Mouse (Mus musculus) cerebellum, adult 9-10 months (tissue): ENCODE results near the gene Smndc1.
A peak's percentile ranks its signal among the peaks of the same experiment; 100 is the strongest.

Experiments used
- DNase-seq: peaks from one replicate; pipeline ENCODE4 v3.0.0; 2022

Gene Smndc1

GRCm38 (mm10) chr19:53390495-53391007 is at the start of gene Smndc1:
Gene Smndc1 (minus strand): TSS chr19:53390578.
- DNase-seq, result peak; percentile 99

- no peak for DNase-seq
Measured at GRCm38 (mm10) chr19:53439340-53439739, 49.0 kb upstream of the Smndc1 start.

GRCm38 (mm10) chr19:53437991-53438390 is 47.6 kb upstream of the Smndc1 start:
- DNase-seq, result no peak

GRCm38 (mm10) chr19:53437311-53437958 is 47.1 kb upstream of the Smndc1 start:
- DNase-seq, result no peak

- no peak for DNase-seq
Measured at GRCm38 (mm10) chr19:53433949-53434689, 43.7 kb upstream of the Smndc1 start.

GRCm38 (mm10) chr19:53431003-53431402 is 40.6 kb upstream of the Smndc1 start:
- no peak for DNase-seq

GRCm38 (mm10) chr19:53430356-53430755 is 40.0 kb upstream of the Smndc1 start:
- peak; percentile 96 for DNase-seq

GRCm38 (mm10) chr19:53427817-53428216 is 37.4 kb upstream of the Smndc1 start:
- DNase-seq, result no peak

GRCm38 (mm10) chr19:53427346-53427745 is 37.0 kb upstream of the Smndc1 start:
- no peak for DNase-seq

GRCm38 (mm10) chr19:53425824-53426223 is 35.4 kb upstream of the Smndc1 start:
- no peak for DNase-seq

GRCm38 (mm10) chr19:53424629-53425028 is 34.3 kb upstream of the Smndc1 start:
- DNase-seq, result no peak

- no peak for DNase-seq
Measured at GRCm38 (mm10) chr19:53423816-53424465, 33.6 kb upstream of the Smndc1 start.

GRCm38 (mm10) chr19:53423341-53423753 is 33.0 kb upstream of the Smndc1 start:
- no peak for DNase-seq

- no peak for DNase-seq
Measured at GRCm38 (mm10) chr19:53422358-53423308, 32.3 kb upstream of the Smndc1 start.

GRCm38 (mm10) chr19:53421583-53422188 is 31.3 kb upstream of the Smndc1 start:
- DNase-seq, result no peak

- DNase-seq, result peak; percentile 82
Measured at GRCm38 (mm10) chr19:53420924-53421582, 30.7 kb upstream of the Smndc1 start.

GRCm38 (mm10) chr19:53419834-53420233 is 29.5 kb upstream of the Smndc1 start:
- DNase-seq, result peak; percentile 72

GRCm38 (mm10) chr19:53415198-53415597 is 24.8 kb upstream of the Smndc1 start:
- DNase-seq, result no peak

GRCm38 (mm10) chr19:53414650-53415049 is 24.3 kb upstream of the Smndc1 start:
- DNase-seq, result no peak

- DNase-seq, result no peak
Measured at GRCm38 (mm10) chr19:53413617-53414380, 23.4 kb upstream of the Smndc1 start.
